ENCODE assay signal across 8 mouse cellular contexts in the genomic region with DNA sequence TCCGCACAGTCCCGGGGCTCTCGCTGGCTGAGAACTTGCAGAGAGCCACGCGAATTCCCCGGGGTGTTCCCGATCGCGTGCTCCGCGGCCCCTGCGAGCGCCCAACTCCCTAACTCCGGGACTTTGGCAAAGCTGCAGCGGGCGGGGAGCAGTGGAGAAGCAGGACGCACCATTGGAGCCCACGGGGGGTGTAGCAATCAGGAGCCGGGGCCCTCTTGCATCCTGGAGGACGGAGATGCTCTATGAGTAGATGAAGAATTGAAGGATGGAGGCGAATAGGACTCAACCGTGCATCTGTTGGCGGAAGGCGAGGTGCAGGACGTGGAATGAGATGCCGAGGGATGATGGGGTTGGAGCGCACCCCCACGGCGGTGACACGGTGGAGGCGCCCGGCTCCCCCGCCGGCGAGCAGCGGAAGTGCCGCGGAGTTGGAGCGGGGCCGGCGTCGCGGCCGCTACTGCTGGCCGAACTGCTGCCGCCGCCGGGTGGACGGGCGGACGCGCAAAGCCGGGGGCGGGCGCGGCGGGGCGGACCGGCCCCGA. TPM values are rescaled to one million over a fixed set of nuclear protein-coding genes. Genes with fewer than 3 reads are reported as not detected.
DNase-seq lines count a peak whose midpoint lies in the region; ATAC-seq and TF ChIP-seq lines count a peak whose summit lies in the region.

Gene Galnt10, plus strand, starts transcription at position 425 of the 542 bp plus-strand sequence.

- DNase-seq in Muller cell, postnatal 12 days (ENCODE audit: inconsistent ontology term) = peak; percentile 94
- DNase-seq in cerebellum, adult 9-11 months = peak; percentile 81
- peak; percentile 49 to 87 for DNase-seq in frontal cortex, adult 2 months (ENCODE audit: extremely low spot score in 1 of 2, low spot score in 1 of 2)
- peak; percentile 86 for DNase-seq in hindbrain, embryonic 10.5 days (ENCODE audit: low spot score)
- peak; percentile 81 for DNase-seq in layer of hippocampus, adult 9-10 months (ENCODE audit: low spot score)
- DNase-seq in ovary, adult 18-20 months (ENCODE audit: low spot score) = peak; percentile 72
- DNase-seq in thymus, adult 2 months = peak; percentile 84

- 0 out of 2 replicates have a peak, but pooled peaks cover 3% of the 10 kb centered on the region for H3K36me3 ChIP-seq in hindbrain, embryonic 10.5 days
- H3K36me3 ChIP-seq in lung, embryonic 16.5 days (ENCODE audit: control insufficient read depth, insufficient read depth, low read length) = no peaks in the 10 kb centered on the region
- H3K36me3 ChIP-seq in thymus, adult 2 months (ENCODE audit: control insufficient read depth, insufficient read depth, low read length) = no peaks in the 10 kb centered on the region

- H3K4me1 ChIP-seq in hindbrain, embryonic 10.5 days (replicated peaks) = peaks cover 60% of the 10 kb centered on the region
- peaks cover 3% of the 10 kb centered on the region; the same call in 1 of the 2 replicates for H3K4me1 ChIP-seq in lung, embryonic 16.5 days (replicated peaks; ENCODE audit: control insufficient read depth, insufficient read depth, low read length)
- peaks cover 37% of the 10 kb centered on the region for H3K4me1 ChIP-seq in thymus, adult 2 months (replicated peaks; ENCODE audit: control insufficient read depth, insufficient read depth, low read length)

- peak; percentile 81 for TF ChIP-seq CTCF in thymus, adult 2 months (IDR thresholded peaks at IDR 0.05; ENCODE audit: borderline replicate concordance, control insufficient read depth, extremely low read depth, insufficient read depth, low read length, poor library complexity)

- TF ChIP-seq POLR2A in thymus, adult 2 months (IDR thresholded peaks at IDR 0.05; ENCODE audit: control insufficient read depth, extremely low read depth, insufficient read depth, low read length, poor library complexity) = peak; percentile 94

- no peaks in the 10 kb centered on the region for H3K9me3 ChIP-seq in hindbrain, embryonic 10.5 days
- no peaks in the 10 kb centered on the region for H3K9me3 ChIP-seq in lung, embryonic 16.5 days (ENCODE audit: control insufficient read depth, low read length)

- H3K27me3 ChIP-seq in hindbrain, embryonic 10.5 days (ENCODE audit: insufficient read depth, poor library complexity, severe bottlenecking) = peaks cover 28% of the 10 kb centered on the region
- H3K27me3 ChIP-seq in lung, embryonic 16.5 days (ENCODE audit: control insufficient read depth, insufficient read depth, low read depth, low read length) = no peaks in the 10 kb centered on the region; the same call in none of the 2 replicates
- no peaks in the 10 kb centered on the region for H3K27me3 ChIP-seq in thymus, adult 2 months (ENCODE audit: control insufficient read depth, insufficient read depth, low read length)

- peak within 1 kb of the TSS; percentile 81 for H3K4me3 ChIP-seq in hindbrain, embryonic 10.5 days
- peak within 1 kb of the TSS; percentile 78 for H3K4me3 ChIP-seq in lung, embryonic 16.5 days (ENCODE audit: low read length)
- peak within 1 kb of the TSS; percentile 90 for H3K4me3 ChIP-seq in thymus, adult 2 months (ENCODE audit: control insufficient read depth, insufficient read depth, low read length)

- H3K27ac ChIP-seq in hindbrain, embryonic 10.5 days = peak within 1 kb of the TSS; percentile 96
- peak within 1 kb of the TSS; percentile 71 for H3K27ac ChIP-seq in lung, embryonic 16.5 days (ENCODE audit: low read length)
- no peak within 1 kb of the TSS for H3K27ac ChIP-seq in thymus, adult 2 months (ENCODE audit: control insufficient read depth, insufficient read depth, low read length)

- ATAC-seq in lung, embryonic 16.5 days (ENCODE audit: low read depth) = peak; percentile 94

- peak within 1 kb of the TSS; percentile 98 for H3K4me2 ChIP-seq in lung, embryonic 16.5 days (ENCODE audit: low read depth, low read length)

- under 1% methylated on average over 59 of the region's 60 CpGs for WGBS in hindbrain, embryonic 10.5 days
- WGBS in lung, embryonic 16.5 days = under 1% methylated on average over 35 of the region's 60 CpGs
- 1% methylated on average over 57 of the region's 60 CpGs for WGBS in thymus, adult 2 months

- H3K9ac ChIP-seq in lung, embryonic 16.5 days (ENCODE audit: low read length) = peak within 1 kb of the TSS; percentile 87

RNA-seq across cellular contexts. Expression of gene Galnt10, which starts in this region (rescaled TPM):
- polyA plus RNA-seq in frontal cortex, adult 2 months (2012; rRNA removed) = 8.6 and 9.7 TPM in 2 replicates
- 21.2 and 22.7 TPM in 2 replicates for polyA plus RNA-seq in hindbrain, embryonic 10.5 days (2016; fragmentation: Nextera tagmentation; extraction: Ambion mirVana)
- polyA plus RNA-seq in lung, embryonic 16.5 days (2015; fragmentation: Nextera tagmentation; extraction: Ambion mirVana) = 12.4 and 12.8 TPM in 2 replicates
- polyA plus RNA-seq in thymus, adult 2 months (2012; rRNA removed) = 28.0 and 48.9 TPM in 2 replicates
